Mouse (Mus musculus) hindbrain, embryonic 16.5 days (tissue): Measurements from ENCODE around the gene Il10rb. TPM values are rescaled to one million over a fixed set of nuclear protein-coding genes. Genes with fewer than 3 reads are reported as not detected.

Source experiments
- ATAC-seq: fragments of 200-750 bp; cut with Nextera tagmentation; 2 replicates; pipeline ENCODE4 v1.8.0; 2017; ENCODE audit warnings: moderate TSS enrichment, moderate library complexity
- H3K27ac ChIP-seq: fragments of 300-500 bp; sonication (generic); 2 replicates; pipeline ENCODE4 v1.5.1; 2014; ENCODE audit warnings: low read depth, mild to moderate bottlenecking, control low read depth, low read length, moderate library complexity
- H3K27me3 ChIP-seq: fragments of 300-500 bp; sonication (generic); replicated peaks from 2 replicates; pipeline ENCODE4 v1.6.1; 2014; ENCODE audit warnings: low read length; ENCODE audit not compliant: control insufficient read depth, insufficient read depth
- H3K36me3 ChIP-seq: fragments of 300-500 bp; sonication (generic); 2 replicates; pipeline ENCODE4 v1.6.1; 2014; ENCODE audit warnings: mild to moderate bottlenecking, low read length, moderate library complexity, mixed read lengths; ENCODE audit not compliant: control insufficient read depth, insufficient read depth
- H3K4me1 ChIP-seq: fragments of 300-500 bp; sonication (generic); 2 replicates; pipeline ENCODE4 v1.6.1; 2014; ENCODE audit warnings: low read depth, low read length; ENCODE audit not compliant: control insufficient read depth, insufficient read depth
- H3K4me2 ChIP-seq: fragments of 300-500 bp; sonication (generic); 2 replicates; pipeline ENCODE4 v1.6.1; 2014; ENCODE audit warnings: mild to moderate bottlenecking, low read length, control low read depth, moderate library complexity
- H3K4me3 ChIP-seq: fragments of 300-500 bp; sonication (generic); 2 replicates; pipeline ENCODE4 v1.5.1; 2014; ENCODE audit warnings: mild to moderate bottlenecking, low read length, control low read depth, moderate library complexity
- H3K9ac ChIP-seq: fragments of 300-500 bp; sonication (generic); 2 replicates; pipeline ENCODE4 v1.6.1; 2014; ENCODE audit warnings: low read depth, mild to moderate bottlenecking, control low read depth, low read length, moderate library complexity
- H3K9me3 ChIP-seq: fragments of 300-500 bp; sonication (generic); 2 replicates; pipeline ENCODE4 v1.6.1; 2014; ENCODE audit warnings: mild to moderate bottlenecking, low read length, moderate library complexity; ENCODE audit not compliant: control insufficient read depth
- WGBS: fragments of 180-500 bp; shearing (Covaris S2); extraction: QIAGEN DNeasy Blood & Tissue Kit; methylation state at CpG from one replicate; pipeline ENCODE4 v1.1.7; 2014; 5-methylcytosine and 5-hydroxymethylcytosine counted together
- polyA plus RNA-seq: library from polyadenylated mRNA; unstranded; fragments of >200 nt; fragmentation: Nextera tagmentation; extraction: Ambion mirVana; gene quantifications from 2 replicates; pipeline ENCODE4 v1.2.1, GENCODE M21; 2015

Gene Il10rb
- polyA plus RNA-seq, 1 experiment from 2014 or later, result 14.8 TPM

DNA sequence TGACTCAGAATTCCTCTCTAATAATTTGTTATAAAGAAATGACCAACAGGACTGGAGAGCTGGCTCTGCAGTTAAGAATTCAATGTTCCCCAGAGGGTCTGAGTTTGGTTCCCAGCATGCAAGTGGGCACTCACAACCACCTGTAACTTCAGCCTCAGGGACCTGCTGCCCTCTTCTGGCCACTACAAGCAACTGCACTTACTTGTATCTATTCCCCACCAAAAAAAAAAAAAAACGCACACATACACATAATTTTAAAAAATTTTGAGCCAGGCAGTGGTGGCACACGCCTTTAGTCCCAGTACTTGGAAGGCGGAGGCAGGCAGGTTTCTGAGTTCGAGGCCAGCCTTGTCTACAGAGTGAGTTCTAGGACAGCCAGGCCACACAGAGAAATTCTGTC is 15.9 kb upstream of the Il10rb start:
- Histone ChIP-seq H3K4me3 (no peak overlapping the region), H3K9me3 (no peaks in the 10 kb centered on the region), H3K4me1 (no peaks in the 10 kb centered on the region), H3K27ac (no peak overlapping the region), H3K9ac (no peak overlapping the region), H3K36me3 (peaks cover 24% of the 10 kb centered on the region), H3K27me3 (no peaks in the 10 kb centered on the region), H3K4me2 (no peak overlapping the region)
- no peak for ATAC-seq
- WGBS, result 86% methylated on average over 4 of the region's 4 CpGs

DNA sequence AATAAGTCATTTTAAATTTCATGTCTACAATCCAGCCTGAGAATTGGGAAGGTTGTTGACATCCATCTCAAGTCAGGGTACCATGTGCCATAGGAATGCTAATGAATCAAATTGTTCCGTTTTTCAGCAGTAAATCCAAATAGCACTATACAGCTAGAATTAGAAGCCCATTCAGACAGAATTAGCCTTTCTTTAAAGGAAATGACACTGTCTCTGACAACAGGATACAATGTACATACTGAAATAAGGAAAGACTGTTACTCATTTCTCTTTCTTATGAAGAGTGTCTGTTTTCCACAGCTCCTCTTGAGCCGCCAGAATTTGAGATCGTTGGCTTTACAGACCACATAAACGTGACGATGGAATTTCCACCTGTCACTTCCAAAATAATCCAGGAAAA is 14.5 kb upstream of the Il10rb start, which contains the start of gene Gm21970:
Gene Gm21970 (plus strand): TSS at position 301 of the 400 bp plus-strand sequence.
- Histone ChIP-seq H3K4me3 (no peak within 1 kb of the TSS), H3K4me2 (no peak within 1 kb of the TSS), H3K4me1 (no peaks in the 10 kb centered on the region), H3K27me3 (no peaks in the 10 kb centered on the region), H3K36me3 (peaks cover 28% of the 10 kb centered on the region), H3K27ac (no peak within 1 kb of the TSS), H3K9ac (no peak within 1 kb of the TSS), H3K9me3 (no peaks in the 10 kb centered on the region)
- no peak for ATAC-seq
- WGBS, result 86% methylated on average over 5 of the region's 5 CpGs

DNA sequence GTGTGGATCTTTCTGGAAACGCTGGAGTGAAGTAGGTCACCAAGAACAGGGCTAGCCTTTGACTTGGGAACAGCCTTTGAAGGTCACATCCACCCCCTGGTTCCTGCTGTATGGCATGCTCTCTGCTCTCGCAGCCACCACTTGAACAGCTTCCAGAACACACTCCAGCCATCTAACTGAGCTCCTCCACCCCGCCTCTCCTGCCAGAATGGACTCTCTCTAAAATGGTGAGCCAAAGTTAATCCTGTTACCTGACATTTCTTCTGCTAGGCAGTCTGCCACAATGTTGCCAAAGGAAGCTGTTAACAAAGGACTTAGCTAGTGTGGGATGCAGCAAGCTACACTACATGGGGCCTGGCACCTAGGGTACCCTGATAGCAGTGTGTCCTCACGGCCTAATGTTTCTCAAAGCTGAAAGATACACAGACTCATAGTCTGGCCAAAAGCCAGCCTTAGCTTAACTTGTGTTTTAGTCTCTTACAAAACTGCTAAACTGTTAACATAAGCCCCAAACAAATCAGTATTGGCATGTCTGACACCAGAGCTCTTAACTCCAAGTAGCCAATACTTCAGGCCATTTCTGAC is 11.0 kb upstream of the Il10rb start:
- ATAC-seq, result no peak
- H3K36me3 ChIP-seq, result peaks cover 20% of the 10 kb centered on the region
- H3K9ac ChIP-seq, result no peak overlapping the region
- no peak overlapping the region for H3K4me2 ChIP-seq
- H3K4me3 ChIP-seq, result no peak overlapping the region
- no peaks in the 10 kb centered on the region for H3K4me1 ChIP-seq
- no peaks in the 10 kb centered on the region for H3K9me3 ChIP-seq
- H3K27ac ChIP-seq, result no peak overlapping the region
- H3K27me3 ChIP-seq, result no peaks in the 10 kb centered on the region
- 69% methylated on average over 4 of the region's 4 CpGs for WGBS

DNA sequence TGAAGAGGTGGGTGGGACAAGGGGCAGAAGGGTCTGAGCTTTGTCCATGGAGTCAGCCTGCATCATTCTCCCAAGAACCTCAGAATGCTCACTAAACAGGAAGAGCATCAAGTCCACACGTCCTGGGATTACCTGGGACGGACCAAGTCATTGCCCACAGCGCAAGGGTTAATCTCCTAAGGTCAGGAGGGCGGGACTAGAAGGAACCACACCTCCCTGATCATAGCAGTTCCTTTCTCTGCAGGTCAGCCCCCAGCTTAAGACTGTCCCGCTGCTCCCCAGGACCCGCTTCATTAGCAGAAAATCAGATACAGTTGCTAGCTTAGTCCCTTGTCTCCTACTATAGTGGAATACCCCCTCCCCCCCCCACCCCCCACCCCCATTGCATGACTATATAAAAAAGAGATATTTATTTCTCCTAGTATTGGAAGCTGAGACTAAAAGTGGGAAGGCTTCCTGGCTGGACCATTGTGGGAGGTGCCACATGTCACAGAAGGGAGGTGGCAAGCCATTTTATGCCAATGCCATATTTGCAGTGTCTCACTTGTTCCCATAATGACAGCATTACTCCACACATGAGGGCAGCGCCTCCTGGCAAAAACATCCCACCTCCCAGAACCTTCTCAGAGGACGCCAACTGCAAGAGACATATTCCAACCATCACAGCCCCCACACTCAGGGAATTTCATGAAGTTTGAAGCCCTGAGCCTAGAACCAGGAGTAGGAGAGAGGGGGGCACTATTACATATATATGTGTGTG is 10.2 kb upstream of the Il10rb start:
- no peak overlapping the region for H3K9ac ChIP-seq
- no peak overlapping the region for H3K4me3 ChIP-seq
- no peak for ATAC-seq
- H3K4me1 ChIP-seq, result no peaks in the 10 kb centered on the region
- peaks cover 20% of the 10 kb centered on the region for H3K36me3 ChIP-seq
- H3K9me3 ChIP-seq, result no peaks in the 10 kb centered on the region
- no peaks in the 10 kb centered on the region for H3K27me3 ChIP-seq
- H3K27ac ChIP-seq, result no peak overlapping the region
- no peak overlapping the region for H3K4me2 ChIP-seq
- 72% methylated on average over 8 of the region's 8 CpGs for WGBS

DNA sequence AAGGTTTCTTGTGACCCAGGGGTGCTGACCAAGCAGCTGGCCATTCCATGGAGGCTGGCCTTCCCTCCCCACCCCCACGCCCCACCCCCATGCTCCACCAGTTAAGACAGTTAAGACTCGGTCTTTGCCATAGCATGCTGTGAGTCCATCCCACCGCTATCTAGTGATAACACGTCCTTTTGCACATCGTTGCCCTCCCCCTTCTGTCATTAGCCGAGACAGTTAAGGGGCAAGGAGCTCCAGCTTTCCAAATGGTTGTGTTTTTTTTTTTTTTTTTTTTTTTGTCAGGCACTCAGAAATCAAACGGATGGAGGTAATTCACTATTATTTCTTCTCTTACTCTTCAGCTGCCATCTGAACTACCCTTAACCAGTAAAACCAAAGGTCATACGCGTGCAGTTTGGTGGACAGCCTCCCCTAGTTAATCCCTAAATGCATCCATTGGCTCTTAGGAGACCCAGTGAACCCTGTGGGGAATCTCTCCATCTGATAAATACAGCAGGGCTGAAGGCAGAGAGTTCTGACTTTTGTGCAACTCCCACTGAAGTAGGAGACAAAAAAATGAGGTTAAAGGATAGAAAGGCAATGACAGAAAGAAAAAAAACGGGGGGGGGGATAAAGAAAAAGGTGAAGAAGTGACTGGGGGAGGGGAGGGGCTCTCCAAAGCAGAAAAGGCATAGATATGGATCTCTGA is 9.0 kb upstream of the Il10rb start:
- Histone ChIP-seq H3K4me1 (no peaks in the 10 kb centered on the region), H3K27me3 (no peaks in the 10 kb centered on the region), H3K9me3 (no peaks in the 10 kb centered on the region), H3K27ac (no peak overlapping the region), H3K9ac (no peak overlapping the region), H3K4me2 (no peak overlapping the region), H3K36me3 (peaks cover 17% of the 10 kb centered on the region), H3K4me3 (no peak overlapping the region)
- no peak for ATAC-seq
- 78% methylated on average over 10 of the region's 10 CpGs for WGBS

DNA sequence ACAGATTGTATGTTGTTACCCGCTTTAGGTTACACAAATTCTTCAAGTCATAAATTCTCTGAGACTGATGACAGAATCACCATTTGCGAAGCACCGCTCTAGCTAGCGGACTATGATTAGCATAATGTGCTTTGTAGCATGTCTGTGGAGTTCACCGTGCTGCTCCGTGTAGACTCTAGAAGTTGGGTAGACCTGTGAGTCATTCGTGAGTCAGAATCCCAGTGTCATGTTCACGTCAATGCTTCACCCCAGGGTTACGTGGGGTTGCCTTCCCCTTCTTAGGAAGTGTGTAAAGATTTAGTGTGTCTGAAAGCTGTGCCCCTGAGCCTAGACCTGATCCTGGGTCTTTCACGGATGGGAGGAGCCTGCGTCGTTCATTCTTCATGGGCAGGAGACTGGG is 7.9 kb upstream of the Il10rb start:
- 89% methylated on average over 12 of the region's 12 CpGs for WGBS
- H3K27me3 ChIP-seq, result no peaks in the 10 kb centered on the region
- no peaks in the 10 kb centered on the region for H3K4me1 ChIP-seq
- peaks cover 10% of the 10 kb centered on the region for H3K36me3 ChIP-seq
- no peak overlapping the region for H3K4me2 ChIP-seq
- no peaks in the 10 kb centered on the region for H3K9me3 ChIP-seq
- no peak for ATAC-seq
- no peak overlapping the region for H3K27ac ChIP-seq
- no peak overlapping the region for H3K4me3 ChIP-seq
- no peak overlapping the region for H3K9ac ChIP-seq

DNA sequence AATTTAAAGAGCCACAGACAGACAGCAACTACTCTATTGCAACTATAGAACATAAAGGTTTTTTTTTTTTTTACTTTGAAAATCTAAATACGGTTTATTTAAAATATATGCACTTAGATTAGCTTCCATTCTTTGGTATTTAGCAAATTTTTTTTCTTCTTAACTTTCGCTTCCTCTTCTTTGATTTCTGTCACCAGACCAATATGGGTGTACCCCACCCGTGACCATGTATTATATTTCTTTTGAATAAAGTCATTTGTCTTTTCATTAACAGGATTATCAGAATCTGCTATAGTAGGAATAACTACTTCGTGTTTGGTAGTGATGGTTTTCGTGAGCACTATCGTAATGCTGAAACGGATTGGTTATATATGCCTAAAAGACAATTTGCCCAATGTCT is 7.0 kb upstream of the Il10rb start:
- Histone ChIP-seq H3K9ac (no peak overlapping the region), H3K4me2 (no peak overlapping the region), H3K9me3 (no peaks in the 10 kb centered on the region), H3K27me3 (no peaks in the 10 kb centered on the region), H3K4me3 (no peak overlapping the region), H3K27ac (no peak overlapping the region), H3K36me3 (peaks cover 13% of the 10 kb centered on the region), H3K4me1 (no peaks in the 10 kb centered on the region)
- no peak for ATAC-seq
- WGBS, result 93% methylated on average over 7 of the region's 7 CpGs

DNA sequence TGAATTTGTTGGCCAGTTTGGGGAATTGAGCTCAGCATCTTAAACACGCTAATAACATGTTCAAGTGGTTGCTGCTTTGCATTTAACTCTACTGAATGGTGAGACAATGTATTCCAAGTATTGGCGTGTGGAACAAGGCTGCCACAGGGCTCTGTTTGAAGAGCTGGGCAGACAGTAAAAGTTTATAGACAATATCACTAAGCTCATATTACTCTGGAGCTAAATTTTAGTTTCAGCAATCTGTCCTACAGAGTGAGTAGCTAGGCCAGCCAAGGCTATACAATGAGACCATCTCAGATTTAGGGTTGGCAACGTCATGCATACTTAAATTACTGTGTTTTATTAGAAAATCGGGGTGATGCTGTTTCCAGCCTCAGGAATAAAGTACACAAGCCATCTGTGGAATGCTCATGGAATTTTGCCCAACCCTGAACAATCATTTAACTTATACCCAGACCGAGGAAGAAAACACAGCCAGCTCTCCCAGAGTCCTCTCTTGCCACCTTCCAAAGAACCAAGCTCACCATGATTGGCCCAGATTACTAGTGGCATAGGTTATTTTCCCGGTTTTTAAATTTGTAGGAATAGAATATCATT is 4.3 kb upstream of the Il10rb start:
- no peak overlapping the region for H3K9ac ChIP-seq
- H3K9me3 ChIP-seq, result no peaks in the 10 kb centered on the region
- H3K27me3 ChIP-seq, result no peaks in the 10 kb centered on the region
- no peak for ATAC-seq
- peaks cover 5% of the 10 kb centered on the region for H3K4me1 ChIP-seq
- no peak overlapping the region for H3K4me3 ChIP-seq
- 84% methylated on average over 6 of the region's 6 CpGs for WGBS
- H3K4me2 ChIP-seq, result no peak overlapping the region
- no peak overlapping the region for H3K27ac ChIP-seq
- peaks cover 6% of the 10 kb centered on the region; the same call in 1 of the 2 replicates for H3K36me3 ChIP-seq

DNA sequence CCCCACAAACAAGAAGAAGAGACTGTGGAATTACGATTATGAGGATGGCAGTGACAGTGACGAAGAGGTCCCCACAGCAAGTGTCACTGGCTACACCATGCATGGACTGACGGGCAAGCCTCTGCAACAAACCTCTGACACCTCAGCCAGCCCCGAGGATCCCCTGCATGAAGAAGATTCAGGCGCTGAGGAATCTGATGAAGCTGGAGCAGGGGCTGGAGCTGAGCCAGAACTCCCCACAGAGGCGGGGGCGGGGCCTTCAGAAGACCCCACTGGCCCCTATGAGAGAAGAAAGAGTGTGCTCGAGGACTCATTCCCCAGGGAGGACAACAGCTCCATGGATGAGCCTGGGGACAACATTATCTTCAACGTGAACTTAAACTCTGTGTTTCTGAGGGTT is 2.2 kb upstream of the Il10rb start:
- 78% methylated on average over 9 of the region's 9 CpGs for WGBS
- no peaks in the 10 kb centered on the region for H3K9me3 ChIP-seq
- no peak overlapping the region for H3K27ac ChIP-seq
- ATAC-seq, result no peak
- no peak overlapping the region for H3K4me3 ChIP-seq
- H3K27me3 ChIP-seq, result no peaks in the 10 kb centered on the region
- no peak overlapping the region for H3K9ac ChIP-seq
- no peak overlapping the region for H3K4me2 ChIP-seq
- peaks cover 8% of the 10 kb centered on the region for H3K4me1 ChIP-seq
- peaks cover 6% of the 10 kb centered on the region; the same call in 1 of the 2 replicates for H3K36me3 ChIP-seq
